Mouse (Mus musculus) c-Kit-negative CD71-positive TER-119-positive erythroid progenitor cells, embryonic 14.5 days (primary cell): ENCODE data around the gene Krba1.

Source experiments
- DNase-seq: peaks from one replicate; pipeline ENCODE4 v3.0.0-alpha.2; 2013; ENCODE audit warnings: low read depth, low spot score

The Krba1 gene

GRCm38 (mm10) chr6:48448527-48448926 lies 53.1 kb downstream of the Krba1 start:
- DNase-seq: no peak

GRCm38 (mm10) chr6:48452151-48452550 lies 56.8 kb downstream of the Krba1 start:
- DNase-seq: no peak

DNA sequence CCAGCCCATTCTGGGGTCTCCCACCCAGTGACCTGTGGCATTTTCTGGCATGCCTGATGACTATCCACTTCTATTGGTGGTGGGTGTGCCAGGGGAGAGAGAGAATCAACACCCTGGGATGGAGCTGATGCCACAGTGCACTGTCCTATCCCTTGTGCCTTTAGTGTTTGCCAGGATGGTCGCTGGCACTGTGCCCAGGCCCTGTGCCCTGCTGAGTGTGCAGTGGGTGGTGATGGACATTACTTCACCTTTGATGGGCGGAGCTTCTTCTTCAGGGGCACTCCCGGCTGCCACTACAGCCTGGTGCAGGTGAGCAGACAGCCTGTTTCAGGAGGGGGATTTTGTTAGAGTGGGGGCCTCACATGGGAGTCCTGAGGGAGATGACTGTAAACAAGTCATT lies 57.4 kb downstream of the Krba1 start:
- DNase-seq: no peak

GRCm38 (mm10) chr6:48464966-48465679 lies 69.7 kb downstream of the Krba1 start:
- no peak for DNase-seq

DNA sequence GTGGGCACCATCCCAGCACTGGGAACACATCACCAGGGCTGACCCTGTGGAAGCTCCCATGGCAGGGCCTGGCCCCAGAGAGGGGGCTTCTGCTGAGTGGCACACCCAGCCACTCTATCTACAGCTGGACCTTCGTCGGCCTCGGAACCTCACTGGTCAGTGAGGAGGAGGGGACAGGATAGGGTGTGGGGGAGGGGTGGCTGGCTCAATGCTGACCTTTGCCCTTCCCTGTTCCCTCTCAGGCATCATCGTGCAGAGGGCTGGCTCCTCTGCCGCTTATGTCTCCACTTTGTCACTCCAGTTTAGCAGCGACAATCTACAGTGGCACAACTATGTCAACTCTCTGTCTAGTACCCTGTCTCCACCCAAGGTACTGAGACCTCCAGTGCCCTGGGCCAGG lies 71.3 kb downstream of the Krba1 start:
- DNase-seq: no peak

DNA sequence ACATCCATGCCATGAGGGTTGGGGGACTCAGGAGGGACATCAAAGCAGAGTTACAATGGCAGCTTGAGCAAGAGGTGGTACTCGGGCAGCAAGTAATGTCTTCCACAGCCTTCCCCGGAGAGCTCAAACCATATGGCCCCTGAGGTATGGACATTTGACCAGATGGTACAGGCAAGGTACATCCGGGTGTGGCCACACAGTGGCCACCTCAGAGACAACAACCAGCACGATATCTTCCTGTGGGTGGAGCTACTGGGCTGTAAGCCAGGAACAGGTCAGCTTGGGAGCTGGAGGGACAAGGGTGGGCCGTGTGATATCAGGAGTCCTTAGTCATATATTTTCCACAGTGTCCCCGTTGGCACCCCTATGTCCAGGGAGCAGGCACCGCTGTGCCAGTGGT lies 72.1 kb downstream of the Krba1 start:
- DNase-seq: no peak
